Mouse (Mus musculus) stomach, embryonic 16.5 days (tissue): ENCODE results near the gene Inka2. TPM values are rescaled to one million over a fixed set of nuclear protein-coding genes. Genes with fewer than 3 reads are reported as not detected.
"Not testable (repeated sequence)": the region's sequence is repeated elsewhere in the genome, so short reads cannot be mapped to it uniquely, and the experiment has no call there.

Source experiments
- ATAC-seq: fragments of 200-750 bp; cut with Nextera tagmentation; 2 replicates; pipeline ENCODE4 v1.8.0; 2017; ENCODE audit warnings: moderate number of reproducible peaks, moderate TSS enrichment; ENCODE audit not compliant: insufficient read depth, low FRiP score
- H3K27ac ChIP-seq: fragments of 300-500 bp; sonication (generic); 2 replicates; pipeline ENCODE4 v1.5.1; 2014; ENCODE audit warnings: low read length
- H3K27me3 ChIP-seq: fragments of 300-500 bp; sonication (generic); 2 replicates; pipeline ENCODE4 v1.6.1; 2014; ENCODE audit warnings: low read length, control low read depth, mixed read lengths; ENCODE audit not compliant: control insufficient read depth, insufficient read depth
- H3K36me3 ChIP-seq: fragments of 300-500 bp; sonication (generic); 2 replicates; pipeline ENCODE4 v1.6.1; 2014; ENCODE audit warnings: low read length; ENCODE audit not compliant: control insufficient read depth, insufficient read depth
- H3K4me1 ChIP-seq: fragments of 300-500 bp; sonication (generic); 2 replicates; pipeline ENCODE4 v1.6.1; 2014; ENCODE audit warnings: low read length, control low read depth, mixed read lengths; ENCODE audit not compliant: control insufficient read depth, insufficient read depth
- H3K4me2 ChIP-seq: fragments of 300-500 bp; sonication (generic); 2 replicates; pipeline ENCODE4 v1.6.1; 2014; ENCODE audit warnings: low read depth, low read length, mixed read lengths
- H3K4me3 ChIP-seq: fragments of 300-500 bp; sonication (generic); replicated peaks from 2 replicates; pipeline ENCODE4 v1.5.1; 2014; ENCODE audit warnings: mild to moderate bottlenecking, low read length
- H3K9ac ChIP-seq: fragments of 300-500 bp; sonication (generic); 2 replicates; pipeline ENCODE4 v1.6.1; 2014; ENCODE audit warnings: low read length
- H3K9me3 ChIP-seq: fragments of 300-500 bp; sonication (generic); replicated peaks from 2 replicates; pipeline ENCODE4 v1.6.1; 2016; ENCODE audit warnings: low read length, control low read depth; ENCODE audit not compliant: control insufficient read depth
- WGBS: fragments of 180-500 bp; shearing (Covaris S2); extraction: QIAGEN DNeasy Blood & Tissue Kit; methylation state at CpG from one replicate; pipeline ENCODE4 v1.1.7; 2014; 5-methylcytosine and 5-hydroxymethylcytosine counted together
- polyA plus RNA-seq: library from polyadenylated mRNA; unstranded; fragments of >200 nt; fragmentation: Nextera tagmentation; extraction: Ambion mirVana; gene quantifications from 2 replicates; pipeline ENCODE4 v1.2.1, GENCODE M21; 2015

Inka2 gene
- polyA plus RNA-seq, 1 experiment from 2014 or later, result 4.9 TPM

- 0 out of 2 replicates have a peak, but pooled peaks cover 3% of the 10 kb centered on the region for H3K27me3 ChIP-seq
- no peaks in the 10 kb centered on the region for H3K36me3 ChIP-seq
- peaks cover 8% of the 10 kb centered on the region for H3K4me1 ChIP-seq
- H3K9me3 ChIP-seq, result no peaks in the 10 kb centered on the region
- WGBS, result 35% methylated on average over 20 of the region's 20 CpGs
- peak overlapping the region; percentile 78 for H3K27ac ChIP-seq
- H3K9ac ChIP-seq, result 0 out of 2 replicates have a peak overlapping the region, but pooled peaks have one; percentile 26
- ATAC-seq, result peak; percentile 80; the same call in 1 of the 2 replicates
- no peak overlapping the region for H3K4me3 ChIP-seq
- H3K4me2 ChIP-seq, result peak overlapping the region; percentile 0; the same call in 1 of the 2 replicates
Observed at GRCm38 (mm10) chr3:105695476-105696386, 8.7 kb upstream of the Inka2 start.

DNA sequence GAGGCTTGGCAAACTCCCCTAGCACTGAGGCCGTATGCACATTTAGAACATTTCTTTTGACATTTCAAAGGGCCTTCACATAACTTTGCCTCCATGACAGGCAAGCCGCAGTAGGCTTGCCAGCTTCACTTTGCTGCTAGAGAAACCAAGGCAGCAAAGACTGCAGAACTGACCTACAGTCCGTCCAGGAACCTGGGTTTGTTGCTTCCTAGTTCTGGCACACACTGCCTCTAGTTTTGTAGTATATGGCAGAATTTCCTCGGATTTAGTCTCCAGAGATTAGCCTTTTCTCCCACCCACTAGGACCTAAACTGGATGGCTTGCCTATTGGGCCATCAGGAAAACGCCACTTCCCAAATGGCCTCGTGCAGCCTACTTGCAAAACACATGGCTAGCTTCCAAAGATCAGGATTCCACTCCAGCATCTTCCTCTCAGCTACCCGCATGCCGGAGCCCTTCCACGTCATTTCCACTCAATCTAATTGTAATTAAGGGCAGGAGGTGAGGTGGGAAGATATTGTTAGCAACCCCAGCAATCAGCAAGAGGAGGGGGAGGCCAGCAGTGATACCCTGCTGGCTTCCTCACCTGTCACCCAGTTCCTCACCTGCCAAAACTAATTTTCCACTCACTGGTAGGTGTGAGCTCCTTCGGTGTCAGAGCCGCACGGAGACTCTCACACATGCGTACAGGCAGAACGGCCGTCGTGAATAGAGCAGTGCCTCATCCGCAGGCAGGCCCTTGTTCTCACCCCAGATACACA lies 7.8 kb upstream of the Inka2 start:
- peak overlapping the region; percentile 17; the same call in 1 of the 2 replicates for H3K9ac ChIP-seq
- peak overlapping the region; percentile 78; the same call in 1 of the 2 replicates for H3K27ac ChIP-seq
- H3K4me3 ChIP-seq, result no peak overlapping the region
- no peaks in the 10 kb centered on the region for H3K36me3 ChIP-seq
- H3K27me3 ChIP-seq, result 0 out of 2 replicates have a peak, but pooled peaks cover 3% of the 10 kb centered on the region
- peaks cover 12% of the 10 kb centered on the region for H3K4me1 ChIP-seq
- no peak for ATAC-seq
- WGBS, result 67% methylated on average over 17 of the region's 17 CpGs
- no peak overlapping the region for H3K4me2 ChIP-seq
- H3K9me3 ChIP-seq, result no peaks in the 10 kb centered on the region

- Histone ChIP-seq H3K4me2 (no peak overlapping the region), H3K4me3 (no peak overlapping the region), H3K27me3 (peaks cover 3% of the 10 kb centered on the region; the same call in 1 of the 2 replicates), H3K9me3 (no peaks in the 10 kb centered on the region), H3K4me1 (peaks cover 17% of the 10 kb centered on the region), H3K9ac (no peak overlapping the region), H3K27ac (0 out of 2 replicates have a peak overlapping the region, but pooled peaks have one; percentile 78), H3K36me3 (no peaks in the 10 kb centered on the region)
- ATAC-seq, result no peak
- 72% methylated on average over 5 of the region's 5 CpGs for WGBS
Observed at GRCm38 (mm10) chr3:105697148-105697441, 7.3 kb upstream of the Inka2 start.

DNA sequence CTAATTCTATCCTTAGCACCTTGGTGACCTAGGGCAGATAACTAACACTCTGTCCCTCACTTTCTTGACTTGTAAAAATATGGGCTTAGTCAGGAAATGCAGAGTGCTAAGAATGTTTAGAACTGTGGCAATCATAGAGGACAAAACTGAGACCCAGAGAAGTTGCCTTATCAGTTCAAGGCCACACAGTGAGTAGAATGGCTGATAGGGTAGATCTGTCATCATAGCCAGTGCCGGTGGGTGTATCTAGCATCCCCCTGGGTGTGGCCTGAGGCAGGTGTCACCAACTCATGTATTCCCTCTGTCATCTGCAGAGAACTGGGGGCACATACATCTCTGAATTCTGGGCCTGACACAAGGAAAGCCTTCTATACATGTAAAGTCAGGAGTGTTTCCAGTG lies 6.1 kb upstream of the Inka2 start:
- no peak for ATAC-seq
- 61% methylated on average over 1 of the region's 1 CpGs for WGBS

DNA sequence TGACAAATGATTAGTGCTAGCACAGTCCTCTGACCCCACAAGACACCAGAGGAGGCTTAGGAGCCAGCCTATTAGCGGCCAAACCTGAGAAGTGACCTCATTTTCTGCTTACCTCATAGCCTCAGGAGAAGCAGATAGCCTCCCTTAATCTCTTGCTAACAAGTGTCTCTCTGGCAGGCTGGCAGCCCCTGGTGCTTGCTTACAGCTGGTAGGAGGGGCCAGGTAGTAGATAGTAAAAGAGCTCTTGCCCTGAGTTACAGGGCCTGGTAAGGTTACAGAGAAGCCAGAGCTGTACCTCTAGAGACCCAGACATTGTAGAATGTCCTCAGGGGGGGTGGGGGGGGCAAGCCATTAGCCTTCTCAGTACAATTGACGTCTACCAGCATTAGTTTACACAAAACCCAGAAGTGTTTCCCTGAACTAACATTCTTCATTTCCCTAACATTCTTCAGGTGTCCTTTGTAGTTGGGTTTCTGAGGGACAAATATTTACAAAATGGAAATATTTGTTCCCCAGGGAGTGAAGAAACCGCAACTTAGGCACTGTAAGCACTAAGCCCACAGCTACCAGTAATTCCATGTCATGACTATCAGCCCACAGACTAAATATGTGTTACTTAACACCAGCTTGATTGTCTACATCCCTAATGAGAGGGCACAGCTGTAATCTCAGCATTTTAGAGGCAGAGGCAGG lies 5.0 kb upstream of the Inka2 start:
- Histone ChIP-seq H3K36me3 (no peaks in the 10 kb centered on the region), H3K9ac (no peak overlapping the region), H3K4me1 (peaks cover 18% of the 10 kb centered on the region), H3K4me2 (no peak overlapping the region), H3K27me3 (peaks cover 7% of the 10 kb centered on the region; the same call in 1 of the 2 replicates), H3K27ac (no peak overlapping the region; the same call in 1 of the 2 replicates), H3K9me3 (no peaks in the 10 kb centered on the region), H3K4me3 (no peak overlapping the region)
- ATAC-seq, result no peak
- 21% methylated on average over 3 of the region's 3 CpGs for WGBS

More for the DNA sequence above, 6.1 kb upstream of the Inka2 start:
- no peaks in the 10 kb centered on the region for H3K9me3 ChIP-seq
- no peak overlapping the region for H3K9ac ChIP-seq
- no peak overlapping the region for H3K4me2 ChIP-seq
- no peak overlapping the region for H3K27ac ChIP-seq
- H3K27me3 ChIP-seq, result peaks cover 6% of the 10 kb centered on the region; the same call in 1 of the 2 replicates
- no peak overlapping the region for H3K4me3 ChIP-seq
- H3K4me1 ChIP-seq, result peaks cover 18% of the 10 kb centered on the region
- H3K36me3 ChIP-seq, result no peaks in the 10 kb centered on the region

- H3K27ac ChIP-seq, H3K36me3 ChIP-seq, ATAC-seq, H3K4me3 ChIP-seq, H3K4me2 ChIP-seq, H3K9me3 ChIP-seq, H3K9ac ChIP-seq, H3K27me3 ChIP-seq: not testable (repeated sequence)
- H3K4me1 ChIP-seq, result peaks cover 20% of the 10 kb centered on the region
- 44% methylated on average over 1 of the region's 1 CpGs for WGBS
Observed at GRCm38 (mm10) chr3:105700786-105701185, 3.6 kb upstream of the Inka2 start.

DNA sequence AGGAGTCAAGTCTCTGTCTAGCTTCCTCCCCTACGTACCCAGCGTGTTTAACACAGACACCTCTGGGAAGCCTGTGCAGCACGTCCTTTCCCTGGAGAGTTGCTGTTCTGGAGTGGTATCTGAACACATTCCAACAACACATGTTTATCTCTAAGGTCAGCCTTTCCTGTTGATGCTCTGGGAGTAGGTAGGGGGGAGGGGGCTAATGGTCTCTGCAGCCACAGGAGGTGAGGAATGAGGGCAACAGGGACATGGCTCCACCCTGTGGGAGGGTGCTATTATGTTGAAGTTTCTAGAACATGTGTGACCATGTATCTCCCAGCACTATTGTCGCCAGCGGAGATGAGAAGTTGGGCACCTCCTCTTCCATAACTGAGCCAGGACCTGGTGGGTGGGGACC lies 3.0 kb upstream of the Inka2 start:
- 49% methylated on average over 5 of the region's 5 CpGs for WGBS
- no peak for ATAC-seq
- Histone ChIP-seq H3K4me1 (peaks cover 21% of the 10 kb centered on the region), H3K4me3 (no peak overlapping the region), H3K9me3 (no peaks in the 10 kb centered on the region), H3K27ac (no peak overlapping the region), H3K36me3 (no peaks in the 10 kb centered on the region), H3K27me3 (peaks cover 7% of the 10 kb centered on the region; the same call in 1 of the 2 replicates), H3K4me2 (no peak overlapping the region), H3K9ac (no peak overlapping the region)

GRCm38 (mm10) chr3:105703571-105703970 lies 828 bp upstream of the Inka2 start:
- Histone ChIP-seq H3K9ac (no peak overlapping the region), H3K4me2 (no peak overlapping the region), H3K4me1 (peaks cover 21% of the 10 kb centered on the region), H3K27me3 (peaks cover 3% of the 10 kb centered on the region; the same call in 1 of the 2 replicates), H3K36me3 (no peaks in the 10 kb centered on the region), H3K4me3 (no peak overlapping the region), H3K27ac (0 out of 2 replicates have a peak overlapping the region, but pooled peaks have one; percentile 25), H3K9me3 (no peaks in the 10 kb centered on the region)
- no peak for ATAC-seq
- WGBS, result 63% methylated on average over 6 of the region's 6 CpGs
